Mouse (Mus musculus) heart, adult 11 months (tissue): ENCODE results near the gene Pknox2.

ENCODE experiments used
- DNase-seq: peaks from one replicate; pipeline ENCODE4 v3.0.0; 2022

The Pknox2 gene

DNA sequence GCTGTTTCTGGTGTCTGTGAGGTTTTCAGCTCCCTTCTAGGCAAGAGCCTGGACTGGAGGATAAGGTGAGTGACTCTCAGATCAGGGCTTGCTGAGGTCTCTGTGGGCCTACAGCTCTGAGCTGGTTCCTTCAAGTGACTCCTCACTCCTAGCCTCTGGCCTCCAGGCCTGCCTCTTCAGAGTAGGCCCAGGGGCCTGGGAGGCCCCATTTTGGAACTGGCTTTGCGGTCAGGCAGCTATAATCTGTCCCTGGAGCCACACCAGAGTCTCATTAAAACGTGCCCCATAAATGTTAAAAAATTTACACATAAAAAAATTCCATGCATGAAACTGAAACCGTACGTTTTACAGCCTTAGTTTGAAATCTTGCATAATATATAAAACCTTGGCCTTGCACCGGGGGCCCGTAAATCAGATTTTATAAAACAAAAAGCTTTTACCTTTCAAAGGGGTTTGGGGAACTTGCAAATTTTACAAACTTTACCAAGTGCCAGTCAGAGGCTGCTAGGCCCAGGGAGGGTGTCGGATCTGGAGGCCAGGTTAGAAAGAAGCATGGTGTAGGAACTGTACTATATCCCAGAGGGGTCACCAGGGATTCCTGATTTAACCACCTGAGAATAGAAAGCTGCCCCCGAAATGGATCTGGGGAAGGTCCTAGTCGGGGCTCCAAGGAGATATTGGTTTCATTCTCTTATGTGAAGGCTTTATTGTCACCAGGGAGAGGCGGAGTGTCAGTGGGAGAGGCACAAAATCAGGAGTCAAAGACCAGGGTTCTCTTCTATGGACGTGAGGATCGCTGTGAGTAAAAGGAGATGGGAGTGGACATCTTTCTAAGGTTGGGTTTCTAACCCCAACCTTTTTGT lies 214.0 kb downstream of the Pknox2 start:
- DNase-seq: no peak

DNA sequence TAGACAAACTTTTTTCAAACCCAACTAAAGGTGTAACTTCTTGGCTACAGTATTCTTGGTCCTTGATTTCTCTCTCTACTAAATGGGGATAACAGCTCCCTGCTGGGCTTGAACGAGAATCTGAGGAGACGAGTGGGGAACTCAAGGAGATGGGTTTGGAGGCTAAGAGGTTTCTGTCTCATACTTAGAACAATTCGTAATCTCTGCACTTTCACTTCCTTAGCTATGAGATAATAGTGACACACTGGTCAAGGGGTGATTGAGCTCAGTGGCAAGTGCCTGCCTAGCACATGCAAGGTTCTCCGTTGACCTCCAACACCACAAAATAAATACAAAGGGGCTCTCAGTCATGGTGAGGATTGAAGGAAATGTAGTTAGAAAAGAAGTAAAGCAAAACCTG lies 215.6 kb downstream of the Pknox2 start:
- peak; percentile 45 for DNase-seq

DNA sequence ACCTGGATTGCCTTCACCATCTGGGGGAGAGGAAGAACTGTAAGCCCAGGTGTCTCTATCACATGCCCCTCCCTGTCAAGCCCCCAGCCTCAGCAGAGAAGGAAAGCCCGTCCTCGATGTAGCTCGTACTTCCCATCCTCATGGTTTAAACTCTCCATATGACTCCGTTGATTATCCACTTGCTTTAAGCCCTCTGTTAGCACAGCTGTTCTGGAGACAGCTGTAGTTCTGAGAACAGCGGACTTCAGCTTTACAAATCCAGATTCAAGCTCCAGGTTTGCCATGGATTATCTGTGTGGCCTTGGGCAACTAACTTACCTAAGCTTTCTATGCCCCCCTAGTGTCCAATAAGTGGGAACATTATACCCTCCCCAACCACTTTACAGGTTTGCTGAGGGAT lies 223.5 kb downstream of the Pknox2 start:
- no peak for DNase-seq

DNA sequence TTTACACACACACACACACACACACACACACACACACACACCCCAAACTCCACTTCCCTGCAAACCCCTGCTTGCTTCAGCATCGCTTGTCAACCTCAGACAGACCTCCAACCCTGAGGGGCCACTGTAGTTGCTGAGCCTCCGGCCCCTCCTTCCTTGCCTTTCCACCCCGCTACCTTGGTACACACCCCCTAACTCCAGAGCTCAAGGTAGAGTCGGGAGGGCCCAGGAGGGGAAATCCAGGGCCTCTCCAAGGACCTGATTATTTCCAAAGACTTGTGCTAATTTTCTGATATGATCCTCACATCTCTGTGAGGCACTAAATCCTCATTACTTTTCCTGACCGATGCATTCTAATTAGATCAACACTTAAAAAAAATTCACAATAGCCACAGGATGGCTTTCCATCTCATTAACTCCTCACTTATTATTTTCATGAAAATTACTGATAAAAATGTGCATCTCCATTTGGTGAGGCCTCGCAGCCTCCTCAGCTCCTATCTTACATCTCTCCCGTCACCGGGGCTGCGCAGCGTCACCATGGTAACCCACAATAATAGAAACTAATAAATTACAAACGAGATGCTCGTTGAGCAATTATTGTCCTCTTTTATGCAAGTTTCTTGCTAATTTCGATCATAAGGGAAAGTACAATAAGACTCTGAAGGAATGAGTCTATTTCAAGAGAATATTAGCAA lies 225.3 kb downstream of the Pknox2 start:
- no peak for DNase-seq

DNA sequence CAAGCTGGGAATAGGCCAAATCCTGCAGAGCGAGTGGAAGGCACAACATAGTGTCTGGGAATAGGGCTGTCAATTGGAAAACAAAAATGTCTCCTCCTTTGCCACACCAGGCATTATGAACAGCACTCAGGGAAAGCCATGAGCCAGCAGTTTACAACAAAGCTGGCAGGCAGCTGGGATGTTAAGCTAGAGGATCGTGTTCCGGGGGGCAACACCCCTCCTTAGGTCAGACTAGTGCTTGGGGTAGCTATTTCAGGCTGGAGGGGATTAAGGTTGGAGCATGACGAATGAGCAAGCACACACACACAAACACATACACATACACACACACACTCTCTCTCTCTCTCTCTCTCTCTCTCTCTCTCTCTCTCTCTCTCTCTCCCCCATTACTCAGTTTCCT lies 227.7 kb downstream of the Pknox2 start:
- no peak for DNase-seq

DNA sequence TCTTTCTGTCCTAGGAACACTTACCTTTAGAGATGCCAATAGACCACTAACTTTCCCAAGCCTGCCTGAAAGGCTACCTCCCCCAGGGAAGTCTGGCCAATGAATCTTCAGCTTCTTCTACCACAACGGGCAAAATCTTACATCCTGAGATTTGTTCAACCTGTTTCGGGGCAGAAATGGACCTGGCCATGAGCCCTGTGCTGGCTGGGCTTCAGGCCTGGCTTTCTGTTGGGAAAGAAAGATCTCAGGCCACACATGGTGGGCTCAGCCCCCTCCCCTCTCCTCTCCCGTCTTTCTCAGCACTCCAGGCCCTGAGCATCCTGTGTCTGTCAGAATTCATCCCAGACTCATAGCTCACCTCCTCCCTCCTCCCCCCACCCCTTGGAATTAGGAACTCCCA lies 228.6 kb downstream of the Pknox2 start:
- no peak for DNase-seq

DNA sequence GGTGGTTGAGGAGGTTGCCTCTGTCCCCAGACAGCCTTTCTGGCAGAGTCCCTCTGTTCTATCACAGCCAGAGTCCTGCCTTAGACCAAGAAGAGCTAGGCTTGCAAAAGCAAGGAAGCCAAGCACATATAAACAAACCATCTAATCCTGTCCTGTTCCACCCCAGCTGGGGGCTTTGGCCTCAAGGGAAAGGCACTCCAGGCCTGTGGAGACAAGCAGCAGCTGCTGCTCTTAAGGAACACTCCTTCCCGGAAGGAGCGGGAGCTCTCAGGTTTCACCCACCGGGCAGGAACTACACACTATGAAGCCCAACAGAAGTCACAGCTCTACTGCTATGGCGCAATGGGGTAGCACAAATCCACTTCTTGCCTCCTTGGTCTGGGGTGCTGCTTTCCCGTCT lies 230.3 kb downstream of the Pknox2 start:
- DNase-seq: peak; percentile 96

DNA sequence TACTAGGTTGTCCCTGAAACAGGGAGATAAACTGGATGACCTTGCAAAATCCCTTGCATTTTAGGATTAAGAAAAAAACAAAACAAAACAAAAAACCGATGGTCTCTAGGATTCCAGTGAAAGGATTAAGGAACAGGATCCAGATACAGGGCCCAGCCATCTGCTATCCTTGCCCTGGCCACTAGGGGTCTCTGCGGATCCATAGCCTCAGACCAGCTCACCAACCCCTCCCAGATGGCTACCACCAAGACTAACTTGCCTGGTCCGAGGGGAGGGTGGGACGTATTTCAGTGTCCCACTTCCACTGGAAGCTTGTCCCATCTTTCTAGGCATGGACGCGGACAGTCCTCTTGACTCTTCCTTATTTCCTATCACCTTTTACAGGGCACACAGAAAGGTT lies 230.8 kb downstream of the Pknox2 start:
- peak; percentile 96 for DNase-seq

DNA sequence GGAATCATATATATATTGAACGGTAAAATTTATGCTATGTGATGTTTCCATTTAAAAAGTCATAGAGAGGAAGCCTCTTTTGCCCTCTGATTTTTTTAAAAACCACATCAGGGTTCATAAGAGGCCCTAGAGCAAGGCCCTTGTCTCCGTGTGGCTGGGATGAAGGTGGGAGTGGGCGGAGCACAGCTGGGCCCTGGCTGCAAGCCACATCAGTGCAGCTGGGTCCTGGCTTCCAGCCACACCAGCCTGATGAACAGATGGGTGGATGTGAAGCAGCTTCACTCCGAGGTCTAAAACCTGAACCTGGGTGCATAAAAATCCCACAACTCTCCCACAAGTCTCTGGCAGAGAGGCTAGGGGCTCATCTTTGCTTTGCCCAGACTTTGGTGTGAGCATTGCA lies 241.8 kb downstream of the Pknox2 start:
- DNase-seq: no peak

DNA sequence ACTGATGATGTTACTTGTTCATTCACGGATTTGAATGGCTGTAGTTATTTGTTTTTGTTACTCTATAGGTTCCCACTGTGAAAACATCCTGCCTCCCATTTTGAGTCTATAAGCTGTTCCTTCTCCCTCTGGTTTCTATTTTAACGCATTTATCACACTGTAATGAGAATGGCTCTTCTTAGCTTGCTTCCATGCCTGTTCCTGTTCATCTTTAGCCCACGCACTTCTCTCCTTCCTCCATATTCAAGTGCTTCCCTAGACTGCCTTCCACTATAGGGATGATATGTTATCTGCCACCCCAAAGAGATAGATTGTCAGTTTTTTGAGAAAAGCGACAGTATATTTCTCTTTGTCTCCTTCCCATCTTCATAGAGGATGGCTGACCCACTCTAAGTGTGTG lies 246.7 kb downstream of the Pknox2 start:
- no peak for DNase-seq

DNA sequence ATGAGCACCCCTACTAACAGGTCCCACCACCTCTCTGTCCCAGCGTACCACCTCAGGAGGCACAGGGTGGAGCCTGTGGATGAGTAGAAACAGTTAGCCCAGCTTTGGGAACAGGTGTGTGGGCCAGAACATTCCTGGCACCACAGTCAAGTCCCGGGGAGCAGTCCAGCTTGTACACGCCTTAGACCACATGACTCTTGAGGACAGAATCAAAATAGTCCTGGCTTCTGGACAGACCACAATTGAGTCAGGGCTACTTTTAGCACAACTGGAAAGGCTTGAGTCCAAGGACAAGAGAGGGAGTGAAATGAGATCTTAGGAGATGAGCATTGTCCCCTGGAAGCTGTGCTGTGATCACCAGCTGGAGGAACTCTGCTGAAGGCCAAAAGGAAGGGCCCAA lies 248.6 kb downstream of the Pknox2 start:
- DNase-seq: peak; percentile 97

DNA sequence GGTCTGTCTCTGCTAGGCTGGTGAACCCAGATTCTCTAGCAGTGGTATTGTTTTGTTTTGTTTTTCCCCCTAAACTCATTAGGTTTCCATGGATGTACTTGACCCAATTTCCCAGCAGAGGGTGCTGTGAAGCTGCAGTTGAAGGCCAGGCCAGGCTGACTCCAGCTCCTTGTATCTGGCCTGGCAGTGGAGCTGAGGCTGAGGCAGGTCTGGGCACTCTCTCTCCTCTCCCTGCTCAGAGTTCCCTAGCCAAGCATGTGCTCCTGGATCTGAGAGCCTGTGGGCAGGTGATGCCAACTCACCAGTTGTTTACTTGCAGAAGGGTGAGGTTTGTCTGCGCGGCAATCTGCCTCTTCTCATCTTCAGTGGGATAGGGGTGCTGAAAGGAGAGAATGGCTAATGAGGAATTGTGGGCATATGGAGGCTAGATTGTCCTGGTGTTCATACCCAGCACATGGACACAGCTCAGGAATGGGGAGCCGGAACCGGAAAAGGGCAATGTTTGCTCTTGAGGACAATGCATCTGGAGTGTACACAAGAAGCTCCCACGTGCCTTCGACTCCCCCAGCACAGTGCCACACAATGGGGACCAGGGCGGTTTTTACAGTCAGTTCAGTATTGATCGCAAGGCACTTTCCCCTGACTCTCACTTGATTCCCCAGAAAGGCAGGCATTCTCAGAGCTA lies 252.1 kb downstream of the Pknox2 start:
- DNase-seq: peak; percentile 97

DNA sequence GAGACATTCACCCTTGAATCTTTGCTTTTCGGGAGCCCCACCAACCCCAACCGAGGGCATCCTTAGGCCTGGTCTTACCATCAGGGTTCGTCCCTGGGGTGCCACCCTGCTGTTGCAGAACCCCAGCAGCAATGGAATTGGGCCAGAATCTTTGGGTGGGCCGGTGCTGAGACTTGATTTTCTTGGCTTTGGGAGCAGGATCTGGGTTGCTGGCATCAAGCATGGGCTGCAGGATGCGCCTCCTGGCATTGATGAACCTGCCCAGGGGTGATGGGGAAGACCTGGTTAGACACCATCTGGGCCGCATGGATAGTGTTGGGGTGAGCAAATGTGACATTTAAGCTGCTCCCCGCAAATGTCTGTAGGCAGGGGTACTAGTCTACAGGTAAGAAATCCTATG lies 253.0 kb downstream of the Pknox2 start:
- DNase-seq: peak; percentile 86

DNA sequence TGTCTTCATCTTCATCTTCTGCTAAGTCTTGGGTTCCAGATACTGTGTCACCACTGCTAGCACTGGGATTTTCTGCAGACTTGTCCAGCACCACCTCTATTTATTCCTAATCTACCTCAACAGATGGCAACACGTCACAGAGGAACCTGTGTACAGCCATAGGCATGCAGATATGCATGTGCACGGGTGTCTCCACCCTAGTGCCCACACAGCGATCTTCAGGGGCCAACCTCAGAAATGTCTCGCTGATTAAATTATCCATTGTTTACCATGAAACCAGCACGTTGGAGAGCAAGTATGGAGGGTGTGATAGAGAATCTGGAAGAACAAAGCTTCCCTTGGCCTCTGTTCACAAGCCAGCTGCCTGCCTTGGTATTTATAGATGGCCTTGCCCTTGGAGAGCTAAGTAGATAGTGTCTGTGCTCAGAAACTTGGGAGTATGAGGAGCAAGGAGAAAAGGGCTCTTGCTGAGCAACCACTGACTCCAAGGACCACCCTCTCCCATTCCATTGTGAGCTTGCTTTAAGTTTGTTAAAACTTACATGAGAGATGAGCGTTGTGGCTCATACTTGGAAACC lies 253.7 kb downstream of the Pknox2 start:
- DNase-seq: peak; percentile 59

DNA sequence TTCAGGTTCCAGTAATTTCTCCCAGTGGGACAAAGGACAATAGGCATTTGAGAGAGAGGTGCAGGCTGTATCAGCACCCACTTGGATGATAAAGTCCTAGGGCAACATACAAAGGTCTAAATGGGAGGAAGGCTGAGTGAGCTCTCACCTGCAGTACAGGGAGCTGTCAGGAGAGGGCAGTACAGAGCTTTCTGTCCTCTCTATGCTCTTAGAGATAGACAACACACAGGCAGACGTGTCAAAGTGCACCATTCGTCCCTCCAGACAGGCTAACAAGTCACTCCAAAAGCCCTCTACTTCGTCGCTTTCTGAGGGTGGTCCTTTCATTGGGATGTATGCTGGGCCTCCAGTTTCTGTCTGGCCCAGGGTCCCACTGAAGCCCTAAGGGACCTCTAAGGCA lies 256.7 kb downstream of the Pknox2 start:
- DNase-seq: peak; percentile 78

DNA sequence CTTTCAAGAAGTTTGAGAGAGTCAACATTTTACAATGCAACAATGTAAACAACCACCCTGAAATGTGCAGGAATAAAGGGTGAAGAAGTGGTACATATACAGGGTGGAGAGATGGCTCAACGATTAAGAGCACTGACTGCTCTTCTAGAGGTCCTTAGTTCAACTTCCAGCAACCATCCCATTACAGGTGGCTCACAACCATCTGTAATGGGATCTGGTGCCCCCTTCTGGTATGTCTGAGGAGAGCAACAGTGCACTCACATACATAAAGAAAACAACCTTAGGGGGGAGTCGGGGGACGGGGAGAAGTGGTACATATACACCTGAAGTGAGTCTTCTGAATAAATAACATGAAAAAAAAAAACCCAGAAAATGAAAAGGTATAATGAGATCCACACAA lies 262.0 kb downstream of the Pknox2 start:
- DNase-seq: peak; percentile 57

DNA sequence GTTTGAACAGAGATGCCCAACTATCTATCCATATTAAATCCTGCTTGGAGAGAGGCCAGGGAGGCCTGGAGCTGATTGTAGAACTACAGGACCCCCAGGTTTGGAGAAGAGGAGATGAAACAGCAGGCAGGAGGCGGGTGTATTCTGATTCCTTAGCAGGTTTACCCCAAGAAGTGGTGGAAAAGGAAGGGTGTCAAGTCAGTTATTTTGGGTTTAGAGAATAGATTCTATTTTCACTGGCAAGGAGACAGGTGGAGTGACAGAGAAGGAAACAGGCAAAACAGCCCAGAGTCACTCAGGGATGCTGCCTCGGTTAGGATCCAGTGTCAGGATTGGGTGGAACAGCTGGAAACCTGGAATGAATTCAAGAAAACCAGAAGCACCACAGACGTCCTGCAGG lies 263.6 kb downstream of the Pknox2 start:
- peak; percentile 56 for DNase-seq

DNA sequence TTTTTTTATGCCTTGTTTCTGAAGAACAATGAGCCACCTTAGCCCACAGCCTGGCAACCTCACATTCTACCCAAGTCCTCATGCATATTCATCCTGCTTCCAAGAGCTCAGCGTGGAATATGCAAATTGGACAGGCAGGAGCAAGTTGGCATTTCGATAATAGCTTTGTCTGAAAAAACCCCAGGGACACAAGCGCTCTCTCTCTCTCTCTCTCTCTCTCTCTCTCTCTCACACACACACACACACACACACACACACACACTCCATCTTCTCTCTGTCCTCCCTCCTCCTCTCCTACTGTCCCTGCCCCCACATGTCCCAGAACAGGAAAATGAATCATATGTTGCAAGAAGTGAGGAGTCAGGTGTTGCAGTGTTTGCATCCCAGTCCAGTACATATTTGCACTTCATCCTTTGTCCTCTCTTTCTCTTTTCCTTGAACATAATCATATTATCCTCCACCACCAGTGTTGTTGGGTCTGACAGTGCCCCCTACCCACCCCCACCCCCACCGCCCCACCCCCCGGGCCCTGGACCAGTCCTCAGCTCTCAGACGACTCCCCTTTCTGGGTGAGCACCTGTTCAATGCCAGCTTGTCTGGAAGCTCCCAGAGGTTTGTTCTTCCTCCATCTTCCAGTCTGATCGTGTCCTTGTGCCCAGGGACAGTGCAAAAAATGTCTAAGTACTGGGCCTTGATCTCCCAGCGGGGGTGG lies 265.0 kb downstream of the Pknox2 start:
- DNase-seq: peak; percentile 65

DNA sequence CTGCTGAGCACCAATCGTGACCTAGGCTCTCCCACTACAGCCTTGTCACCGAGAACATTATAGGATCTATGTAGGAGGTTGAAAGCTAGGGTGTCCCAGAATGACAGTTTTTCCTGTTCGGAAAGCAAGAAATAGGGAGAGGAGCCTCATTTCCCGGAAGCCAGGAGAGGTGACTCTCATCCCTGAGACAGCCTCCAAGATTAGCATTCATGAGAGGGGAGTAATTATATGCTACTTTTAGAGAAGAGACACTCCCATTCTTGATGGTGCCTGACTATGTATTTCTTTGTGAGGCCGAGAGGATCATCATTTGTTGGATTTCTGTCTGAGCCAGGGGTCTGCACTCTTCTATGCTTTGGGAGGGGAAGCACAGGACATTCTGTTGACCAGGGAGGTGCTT lies 265.6 kb downstream of the Pknox2 start:
- DNase-seq: no peak

DNA sequence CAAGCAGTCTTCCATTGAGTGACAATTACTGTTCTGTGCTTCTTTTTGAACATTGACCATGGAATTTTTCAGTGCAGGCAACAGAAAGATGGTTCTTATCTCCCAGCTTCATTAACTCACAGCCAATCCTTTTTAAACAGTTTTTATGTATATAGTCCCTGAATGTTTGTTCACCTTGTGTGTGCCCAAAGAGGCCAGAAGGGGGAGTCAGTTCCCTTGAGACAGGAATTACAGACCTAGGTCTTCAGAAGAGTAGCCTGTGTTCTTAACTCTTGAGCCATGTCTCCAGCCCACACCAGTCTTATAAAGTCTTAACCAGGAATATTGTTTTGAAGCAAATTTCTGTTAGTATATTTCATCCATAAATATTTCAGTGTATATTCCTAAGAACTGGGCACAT lies 270.4 kb downstream of the Pknox2 start:
- DNase-seq: no peak

DNA sequence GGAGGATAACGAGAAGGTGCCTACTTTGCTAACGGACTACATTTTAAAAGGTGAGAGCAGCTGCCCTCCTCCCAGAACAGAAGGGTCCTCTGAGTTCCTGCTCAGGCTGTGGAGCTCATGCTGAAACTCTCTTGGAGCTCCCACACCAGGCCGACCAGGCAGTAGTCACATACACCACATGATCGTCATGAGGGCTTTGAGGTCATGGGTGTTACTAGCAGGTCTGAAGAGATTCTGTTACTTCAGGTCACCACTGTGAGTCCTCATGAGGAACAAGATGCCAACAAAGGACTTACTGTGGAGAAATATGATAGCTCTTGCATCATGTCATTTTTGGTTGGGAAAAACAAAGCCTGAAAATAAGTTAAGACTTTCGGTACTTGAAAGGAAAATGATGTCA lies 270.9 kb downstream of the Pknox2 start:
- no peak for DNase-seq

DNA sequence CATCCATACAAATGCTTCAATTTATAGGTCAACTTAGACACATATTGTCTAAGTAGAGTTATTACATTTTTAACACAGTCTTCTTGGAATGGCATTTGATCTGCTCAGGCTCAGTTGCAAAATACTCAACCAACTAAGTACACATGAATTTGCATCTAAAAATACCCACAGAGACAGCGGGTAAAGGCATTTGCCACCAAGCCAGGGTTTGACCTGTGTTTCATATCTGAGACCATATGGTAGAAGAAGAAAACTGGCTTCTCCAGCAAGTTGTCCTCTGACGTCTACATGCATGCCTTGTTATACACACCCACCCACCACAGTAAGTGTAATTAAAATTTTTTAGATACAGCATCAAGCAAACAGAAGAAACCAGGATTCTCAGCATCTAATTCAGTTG lies 273.4 kb downstream of the Pknox2 start:
- DNase-seq: no peak

DNA sequence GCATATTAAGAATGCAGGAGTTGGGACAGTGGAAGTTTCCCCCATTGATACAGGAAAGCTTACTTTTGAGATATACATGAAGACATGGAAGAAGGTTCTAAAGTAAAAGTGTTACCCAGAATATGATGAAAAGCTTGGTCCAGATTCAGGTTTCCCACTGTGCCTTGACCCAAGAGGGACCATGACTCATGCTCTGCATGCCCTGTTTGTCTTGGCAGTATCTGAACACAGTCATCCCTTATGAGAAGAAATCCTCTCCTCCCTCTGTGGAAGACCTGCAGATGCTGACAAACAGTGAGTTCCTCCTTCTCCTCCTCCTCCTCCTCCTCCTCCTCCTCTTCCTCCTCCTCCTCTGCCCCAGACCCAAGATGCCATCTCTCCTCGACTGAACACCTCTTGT lies 276.9 kb downstream of the Pknox2 start:
- peak; percentile 9 for DNase-seq
